Mouse (Mus musculus) neural tube, embryonic 12.5 days (tissue): ENCODE measurements around the gene Atp5g3. TPM values are rescaled to one million over a fixed set of nuclear protein-coding genes. Genes with fewer than 3 reads are reported as not detected.

ENCODE experiments used
- ATAC-seq: fragments of 200-750 bp; cut with Nextera tagmentation; 2 replicates; pipeline ENCODE4 v1.8.0; 2017; ENCODE audit warnings: low read depth, mild to moderate bottlenecking, moderate TSS enrichment, moderate library complexity; ENCODE audit not compliant: low FRiP score
- H3K27ac ChIP-seq: fragments of 300-500 bp; sonication (generic); 2 replicates; pipeline ENCODE4 v1.5.1; 2016
- H3K27me3 ChIP-seq: fragments of 300-500 bp; sonication (generic); replicated peaks from 2 replicates; pipeline ENCODE4 v1.6.1; 2016; ENCODE audit warnings: mild to moderate bottlenecking
- H3K36me3 ChIP-seq: fragments of 300-500 bp; sonication (generic); 2 replicates; pipeline ENCODE4 v1.6.1; 2016; ENCODE audit warnings: mild to moderate bottlenecking
- H3K4me1 ChIP-seq: fragments of 300-500 bp; sonication (generic); 2 replicates; pipeline ENCODE4 v1.6.1; 2016
- H3K4me2 ChIP-seq: fragments of 300-500 bp; sonication (generic); replicated peaks from 2 replicates; pipeline ENCODE4 v1.6.1; 2016; ENCODE audit warnings: mild to moderate bottlenecking
- H3K4me3 ChIP-seq: fragments of 300-500 bp; sonication (generic); 2 replicates; pipeline ENCODE4 v1.5.1; 2016
- H3K9ac ChIP-seq: fragments of 300-500 bp; sonication (generic); 2 replicates; pipeline ENCODE4 v1.6.1; 2016; ENCODE audit warnings: mild to moderate bottlenecking
- H3K9me3 ChIP-seq: fragments of 300-500 bp; sonication (generic); 2 replicates; pipeline ENCODE4 v1.6.1; 2016; ENCODE audit warnings: mild to moderate bottlenecking
- WGBS: fragments of 180-500 bp; shearing (Covaris S2); methylation state at CpG from one replicate; pipeline ENCODE4 v1.1.7; 2016; 5-methylcytosine and 5-hydroxymethylcytosine counted together
- polyA plus RNA-seq: library from polyadenylated mRNA; unstranded; fragments of >200 nt; fragmentation: Nextera tagmentation; extraction: Ambion mirVana; gene quantifications from 2 replicates; pipeline ENCODE4 v1.2.1, GENCODE M21; 2016

The Atp5g3 gene
- polyA plus RNA-seq, result 801 and 870 TPM in 2 replicates

GRCm38 (mm10) chr2:73911175-73911700 lies at the start of gene Atp5g3:
TSS of gene Atp5g3 (minus strand) at chr2:73911326.
- ATAC-seq, result peak; percentile 97
- Histone ChIP-seq H3K9me3 (no peaks in the 10 kb centered on the region), H3K27ac (peak within 1 kb of the TSS; percentile 89), H3K4me2 (peak within 1 kb of the TSS; percentile 71), H3K27me3 (no peaks in the 10 kb centered on the region), H3K9ac (peak within 1 kb of the TSS; percentile 100), H3K36me3 (peaks cover 27% of the 10 kb centered on the region), H3K4me3 (peak within 1 kb of the TSS; percentile 99), H3K4me1 (peaks cover 8% of the 10 kb centered on the region)
- under 1% methylated on average over 38 of the region's 38 CpGs for WGBS

- Histone ChIP-seq H3K4me1 (no peaks in the 10 kb centered on the region), H3K36me3 (no peaks in the 10 kb centered on the region), H3K4me2 (no peak overlapping the region), H3K27me3 (no peaks in the 10 kb centered on the region), H3K4me3 (no peak overlapping the region), H3K9ac (no peak overlapping the region), H3K27ac (no peak overlapping the region), H3K9me3 (no peaks in the 10 kb centered on the region)
- 79% methylated on average over 6 of the region's 6 CpGs for WGBS
- no peak for ATAC-seq
These were observed 47.2 kb upstream of the Atp5g3 start for GRCm38 (mm10) chr2:73958342-73958741.

GRCm38 (mm10) chr2:73953612-73954011 lies 42.5 kb upstream of the Atp5g3 start:
- Histone ChIP-seq H3K9me3 (no peaks in the 10 kb centered on the region), H3K4me3 (no peak overlapping the region), H3K27me3 (no peaks in the 10 kb centered on the region), H3K9ac (no peak overlapping the region), H3K4me1 (no peaks in the 10 kb centered on the region), H3K4me2 (no peak overlapping the region), H3K27ac (no peak overlapping the region), H3K36me3 (no peaks in the 10 kb centered on the region)
- ATAC-seq, result no peak
- 85% methylated on average over 1 of the region's 1 CpGs for WGBS

GRCm38 (mm10) chr2:73952597-73953219 lies 41.6 kb upstream of the Atp5g3 start:
- no peak overlapping the region for H3K9ac ChIP-seq
- 53% methylated on average over 8 of the region's 8 CpGs for WGBS
- no peaks in the 10 kb centered on the region for H3K27me3 ChIP-seq
- H3K4me1 ChIP-seq, result no peaks in the 10 kb centered on the region
- H3K4me3 ChIP-seq, result no peak overlapping the region
- H3K9me3 ChIP-seq, result no peaks in the 10 kb centered on the region
- no peak for ATAC-seq
- no peaks in the 10 kb centered on the region for H3K36me3 ChIP-seq
- H3K4me2 ChIP-seq, result no peak overlapping the region
- H3K27ac ChIP-seq, result no peak overlapping the region

- ATAC-seq, result no peak
- H3K4me3 ChIP-seq, result no peak overlapping the region
- no peaks in the 10 kb centered on the region for H3K27me3 ChIP-seq
- H3K4me2 ChIP-seq, result no peak overlapping the region
- 95% methylated on average over 2 of the region's 2 CpGs for WGBS
- no peak overlapping the region for H3K27ac ChIP-seq
- H3K36me3 ChIP-seq, result no peaks in the 10 kb centered on the region
- H3K9ac ChIP-seq, result no peak overlapping the region
- H3K4me1 ChIP-seq, result no peaks in the 10 kb centered on the region
- no peaks in the 10 kb centered on the region for H3K9me3 ChIP-seq
These were observed 36.2 kb upstream of the Atp5g3 start for GRCm38 (mm10) chr2:73947360-73947759.

GRCm38 (mm10) chr2:73943735-73944134 lies 32.6 kb upstream of the Atp5g3 start:
- H3K9ac ChIP-seq, result no peak overlapping the region
- no peak overlapping the region for H3K4me2 ChIP-seq
- 95% methylated on average over 8 of the region's 8 CpGs for WGBS
- ATAC-seq, result no peak
- no peaks in the 10 kb centered on the region for H3K9me3 ChIP-seq
- no peak overlapping the region for H3K4me3 ChIP-seq
- no peaks in the 10 kb centered on the region for H3K4me1 ChIP-seq
- no peaks in the 10 kb centered on the region for H3K36me3 ChIP-seq
- H3K27ac ChIP-seq, result no peak overlapping the region
- no peaks in the 10 kb centered on the region for H3K27me3 ChIP-seq

- ATAC-seq, result no peak
- no peaks in the 10 kb centered on the region for H3K4me1 ChIP-seq
- no peaks in the 10 kb centered on the region for H3K36me3 ChIP-seq
- no peak overlapping the region for H3K27ac ChIP-seq
- no peak overlapping the region for H3K4me2 ChIP-seq
- H3K9me3 ChIP-seq, result no peaks in the 10 kb centered on the region
- H3K4me3 ChIP-seq, result no peak overlapping the region
- WGBS, result 87% methylated on average over 3 of the region's 3 CpGs
- H3K27me3 ChIP-seq, result no peaks in the 10 kb centered on the region
- no peak overlapping the region for H3K9ac ChIP-seq
These were observed 31.7 kb upstream of the Atp5g3 start for GRCm38 (mm10) chr2:73942844-73943243.

- Histone ChIP-seq H3K4me2 (no peak overlapping the region), H3K4me3 (no peak overlapping the region), H3K36me3 (no peaks in the 10 kb centered on the region), H3K27me3 (no peaks in the 10 kb centered on the region), H3K9ac (no peak overlapping the region), H3K9me3 (no peaks in the 10 kb centered on the region), H3K4me1 (no peaks in the 10 kb centered on the region), H3K27ac (no peak overlapping the region)
- ATAC-seq, result no peak
- 60% methylated on average over 1 of the region's 1 CpGs for WGBS
These were observed 30.2 kb upstream of the Atp5g3 start for GRCm38 (mm10) chr2:73941281-73941680.

- H3K4me1 ChIP-seq, result no peaks in the 10 kb centered on the region
- no peak for ATAC-seq
- H3K9me3 ChIP-seq, result no peaks in the 10 kb centered on the region
- no peak overlapping the region for H3K9ac ChIP-seq
- H3K4me3 ChIP-seq, result no peak overlapping the region
- H3K27me3 ChIP-seq, result no peaks in the 10 kb centered on the region
- no peak overlapping the region for H3K4me2 ChIP-seq
- no peaks in the 10 kb centered on the region for H3K36me3 ChIP-seq
- H3K27ac ChIP-seq, result no peak overlapping the region
- WGBS, result 80% methylated on average over 7 of the region's 7 CpGs
These were observed 29.3 kb upstream of the Atp5g3 start for GRCm38 (mm10) chr2:73940471-73940870.

- Histone ChIP-seq H3K9ac (no peak overlapping the region), H3K4me2 (no peak overlapping the region), H3K4me3 (no peak overlapping the region), H3K27ac (no peak overlapping the region), H3K36me3 (no peaks in the 10 kb centered on the region), H3K27me3 (no peaks in the 10 kb centered on the region), H3K4me1 (no peaks in the 10 kb centered on the region), H3K9me3 (no peaks in the 10 kb centered on the region)
- 83% methylated on average over 2 of the region's 2 CpGs for WGBS
- no peak for ATAC-seq
These were observed 27.8 kb upstream of the Atp5g3 start for GRCm38 (mm10) chr2:73938896-73939295.

GRCm38 (mm10) chr2:73932676-73933313 lies 21.7 kb upstream of the Atp5g3 start:
- no peaks in the 10 kb centered on the region for H3K4me1 ChIP-seq
- H3K9me3 ChIP-seq, result 0 out of 2 replicates have a peak, but pooled peaks cover 3% of the 10 kb centered on the region
- H3K4me2 ChIP-seq, result no peak overlapping the region
- H3K36me3 ChIP-seq, result no peaks in the 10 kb centered on the region
- H3K9ac ChIP-seq, result no peak overlapping the region
- no peaks in the 10 kb centered on the region for H3K27me3 ChIP-seq
- 86% methylated on average over 8 of the region's 8 CpGs for WGBS
- no peak overlapping the region for H3K4me3 ChIP-seq
- no peak for ATAC-seq
- H3K27ac ChIP-seq, result no peak overlapping the region

- H3K4me2 ChIP-seq, result no peak overlapping the region
- H3K4me3 ChIP-seq, result no peak overlapping the region
- 0 out of 2 replicates have a peak, but pooled peaks cover 3% of the 10 kb centered on the region for H3K9me3 ChIP-seq
- no peaks in the 10 kb centered on the region for H3K36me3 ChIP-seq
- no peaks in the 10 kb centered on the region for H3K27me3 ChIP-seq
- no peak for ATAC-seq
- no peaks in the 10 kb centered on the region for H3K4me1 ChIP-seq
- H3K27ac ChIP-seq, result no peak overlapping the region
- no peak overlapping the region for H3K9ac ChIP-seq
These were observed 16.6 kb upstream of the Atp5g3 start for GRCm38 (mm10) chr2:73927711-73928110.

GRCm38 (mm10) chr2:73925539-73925938 lies 14.4 kb upstream of the Atp5g3 start:
- Histone ChIP-seq H3K36me3 (no peaks in the 10 kb centered on the region), H3K4me1 (no peaks in the 10 kb centered on the region), H3K4me2 (no peak overlapping the region), H3K27ac (no peak overlapping the region), H3K9me3 (0 out of 2 replicates have a peak, but pooled peaks cover 3% of the 10 kb centered on the region), H3K27me3 (no peaks in the 10 kb centered on the region), H3K9ac (no peak overlapping the region), H3K4me3 (no peak overlapping the region)
- ATAC-seq, result no peak
- 73% methylated on average over 3 of the region's 3 CpGs for WGBS
